14 mouse cellular contexts compared by ENCODE assay signal in the genomic region with DNA sequence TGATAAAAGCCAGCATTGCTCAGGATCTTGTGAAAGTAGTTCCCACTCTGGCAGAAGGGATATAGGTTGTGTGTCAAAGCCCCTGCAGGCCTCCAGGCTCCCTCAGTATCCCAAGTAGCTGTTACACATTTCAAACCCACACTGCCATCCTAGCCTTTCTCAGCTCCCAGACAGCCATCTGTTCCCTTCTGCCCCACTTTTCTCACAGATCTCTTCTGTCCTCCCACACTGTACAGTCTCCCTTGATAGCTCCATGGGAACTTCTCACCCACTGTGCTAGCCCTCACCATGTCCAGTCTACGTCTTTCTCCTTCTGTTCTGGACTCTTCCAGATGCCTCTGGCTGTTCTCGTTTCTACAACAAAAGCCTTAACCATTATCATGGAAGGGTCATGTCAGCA. TPM values are rescaled to one million over a fixed set of nuclear protein-coding genes. Genes with fewer than 3 reads are reported as not detected.
DNase-seq lines count a peak whose midpoint lies in the region; ATAC-seq and TF ChIP-seq lines count a peak whose summit lies in the region.
"Had no signal": no experiment of that assay in that cellular context is flagged by ENCODE, and none has a peak within 500 bp of the region (broad histone marks: within the 10 kb centered on the region; RNA-seq: fewer than 3 reads in every experiment).

No protein-coding gene starts in this region.

- H3K27ac ChIP-seq in left cerebral cortex, adult 2 months = peak overlapping the region; percentile 80
- H3K27ac ChIP-seq in kidney, embryonic 14.5 days (ENCODE audit: low read depth, low read length) = no peak overlapping the region
- H3K27ac ChIP-seq: hindbrain, embryonic 14.5 days; intestine, embryonic 15.5 days; midbrain, embryonic 12.5 days had no signal

- no peak overlapping the region for H3K4me2 ChIP-seq in kidney, embryonic 14.5 days (replicated peaks; ENCODE audit: low read depth, low read length)
- H3K4me2 ChIP-seq: heart, embryonic 11.5 days; hindbrain, embryonic 14.5 days; intestine, embryonic 15.5 days; midbrain, embryonic 12.5 days had no signal

- intact Hi-C loops in left cerebral cortex, adult 2 months (cut with DNase I) = loop anchor here (1.0 kb wide), 1 partner anchor 62 kb away; no protein-coding TSS in a partner anchor

- peak; percentile 28 to 67 for DNase-seq in layer of hippocampus, adult 18-20 months (ENCODE audit: low spot score in 2 of 2)
- DNase-seq in layer of hippocampus, postnatal 25 days (ENCODE audit: extremely low spot score in 1 of 2, low spot score in 1 of 2) = no peak
- DNase-seq in right cerebral cortex, adult 18-20 months = peak; percentile 83
- no peak for DNase-seq in right cerebral cortex, postnatal 4 days
- DNase-seq in left cerebral cortex, adult 2 months (ENCODE audit: extremely low spot score in 1 of 2, low spot score in 2 of 2) = peak in 1 of 2 experiments; percentile 31
- DNase-seq in telencephalon, adult 2 months (ENCODE audit: low read depth, low spot score) = peak; percentile 81
- DNase-seq: lung, adult 18-20 months; thymus, postnatal 4 days had no signal

- H3K27me3 ChIP-seq in kidney, embryonic 14.5 days (ENCODE audit: control insufficient read depth, insufficient read depth, low read length) = no peaks in the 10 kb centered on the region
- H3K27me3 ChIP-seq: intestine, embryonic 15.5 days; midbrain, embryonic 12.5 days had no signal

- H3K9me3 ChIP-seq in kidney, embryonic 14.5 days (ENCODE audit: control insufficient read depth, low read length) = no peaks in the 10 kb centered on the region
- H3K9me3 ChIP-seq: intestine, embryonic 15.5 days; midbrain, embryonic 12.5 days had no signal

- peaks cover 85% of the 10 kb centered on the region for H3K36me3 ChIP-seq in kidney, embryonic 14.5 days (ENCODE audit: control insufficient read depth, insufficient read depth, low read length)

- no peak for TF ChIP-seq CTCF in left cerebral cortex, adult 2 months (IDR thresholded peaks at IDR 0.05)

- 85% methylated on average over 2 of the region's 2 CpGs for WGBS in kidney, embryonic 14.5 days

- no peaks in the 10 kb centered on the region for H3K4me1 ChIP-seq in kidney, embryonic 14.5 days (ENCODE audit: control insufficient read depth, insufficient read depth, low read length)
- H3K4me1 ChIP-seq: intestine, embryonic 15.5 days; midbrain, embryonic 12.5 days had no signal

- ATAC-seq in kidney, embryonic 14.5 days (ENCODE audit: low FRiP score, low TSS enrichment) = no peak
- ATAC-seq: intestine, embryonic 15.5 days had no signal

- H3K4me3 ChIP-seq in left cerebral cortex, adult 2 months = no peak overlapping the region
- H3K4me3 ChIP-seq in kidney, embryonic 14.5 days (ENCODE audit: low read length) = no peak overlapping the region
- H3K4me3 ChIP-seq: erythroblast, embryonic 14.5 days; intestine, embryonic 15.5 days; midbrain, embryonic 12.5 days had no signal

- H3K9ac ChIP-seq in kidney, embryonic 14.5 days (ENCODE audit: low read depth, low read length) = no peak overlapping the region
- H3K9ac ChIP-seq: hindbrain, embryonic 14.5 days; intestine, embryonic 15.5 days; midbrain, embryonic 12.5 days had no signal

RNA-seq across cellular contexts. Expression of a gene that starts 22.7 kb away (rescaled TPM):
- total RNA-seq in layer of hippocampus, adult 18-20 months (2021) = 10 to 100 TPM; 62.2 to 62.6 TPM
- 10 to 100 TPM; 50.6 to 58.7 TPM for total RNA-seq in layer of hippocampus, postnatal 25 days (2021)
- total RNA-seq in left cerebral cortex, adult 2 months (2021) = 10 to 100 TPM; 65.3 to 75.6 TPM
- polyA plus RNA-seq in kidney, embryonic 14.5 days (2014; fragmentation: Nextera tagmentation; extraction: Ambion mirVana) = 0.16 TPM in 1 of 2 replicates, not detected in the other

RNA-seq across cellular contexts. Expression of a gene that starts 26.5 kb away (rescaled TPM):
- total RNA-seq in layer of hippocampus, adult 18-20 months (2021) = 100 to 1,000 TPM; 505 to 520 TPM
- total RNA-seq in layer of hippocampus, postnatal 25 days (2021) = 100 to 1,000 TPM; 475 to 529 TPM
- total RNA-seq in left cerebral cortex, adult 2 months (2021) = 100 to 1,000 TPM; 519 to 532 TPM
- 121 and 139 TPM in 2 replicates for polyA plus RNA-seq in kidney, embryonic 14.5 days (2014; fragmentation: Nextera tagmentation; extraction: Ambion mirVana)

RNA-seq across cellular contexts. Expression of a gene that starts 39.9 kb away (rescaled TPM):
- 10 to 100 TPM; 44.1 to 46.3 TPM for total RNA-seq in layer of hippocampus, adult 18-20 months (2021)
- total RNA-seq in layer of hippocampus, postnatal 25 days (2021) = 10 to 100 TPM; 39.9 to 51.0 TPM
- total RNA-seq in left cerebral cortex, adult 2 months (2021) = 10 to 100 TPM; 44.0 to 51.4 TPM
- polyA plus RNA-seq in kidney, embryonic 14.5 days (2014; fragmentation: Nextera tagmentation; extraction: Ambion mirVana) = 22.9 and 34.0 TPM in 2 replicates

Comparison
In these comparisons a context has a peak if more than half of its experiments do, and no peak if none do; other contexts are left out.
1. DNase-seq: peak in layer of hippocampus, adult 18-20 months (2 of 2), right cerebral cortex, adult 18-20 months (single experiment) and telencephalon, adult 2 months (single experiment); none in layer of hippocampus, postnatal 25 days (0 of 2) and right cerebral cortex, postnatal 4 days (single experiment).